Mouse (Mus musculus): ENCODE data around the gene Cmklr1.

Gene Cmklr1

GRCm38 (mm10) chr5:113652215-113652614, 2.0 kb upstream of the Cmklr1 start:
- DNase-seq (ENCODE audit: low read depth, low spot score): no peak

- peak; percentile 43 for DNase-seq (ENCODE audit: low read depth, low spot score)
These were observed 1.5 kb downstream of the Cmklr1 start for GRCm38 (mm10) chr5:113648647-113649211.

- peak; percentile 36 for DNase-seq (ENCODE audit: low read depth, low spot score)
These were observed 3.1 kb downstream of the Cmklr1 start for GRCm38 (mm10) chr5:113647141-113647540.

GRCm38 (mm10) chr5:113644520-113644919, 5.7 kb downstream of the Cmklr1 start:
- DNase-seq (ENCODE audit: low read depth, low spot score): peak; percentile 50

- no peak for DNase-seq (ENCODE audit: low read depth, low spot score)
These were observed 6.9 kb downstream of the Cmklr1 start for GRCm38 (mm10) chr5:113643107-113643848.

- no peak for DNase-seq (ENCODE audit: low read depth, low spot score)
These were observed 9.2 kb downstream of the Cmklr1 start for GRCm38 (mm10) chr5:113641066-113641465.

GRCm38 (mm10) chr5:113639126-113639525, 11.1 kb downstream of the Cmklr1 start:
- no peak for DNase-seq (ENCODE audit: low read depth, low spot score)

DNA sequence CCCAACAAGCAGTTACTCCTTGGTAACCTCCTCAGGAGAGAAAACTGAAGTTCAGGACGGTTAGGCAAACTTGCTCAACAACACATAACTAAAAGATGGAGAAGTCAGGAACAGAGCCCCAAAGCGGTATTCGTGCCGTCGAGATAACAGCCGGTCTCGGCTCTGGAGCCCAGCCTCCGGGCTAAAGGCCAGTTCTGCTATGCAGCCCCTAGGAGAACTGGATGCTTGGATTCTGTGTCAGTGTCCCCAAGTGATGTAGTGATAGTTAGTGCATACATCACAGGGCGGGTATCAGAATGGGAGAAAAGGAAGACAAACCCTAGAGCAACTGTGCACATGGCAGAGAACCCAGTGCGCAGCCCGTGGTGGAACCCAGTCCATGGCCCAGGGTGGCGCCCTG, 12.2 kb downstream of the Cmklr1 start:
- no peak for DNase-seq (ENCODE audit: low read depth, low spot score)

DNA sequence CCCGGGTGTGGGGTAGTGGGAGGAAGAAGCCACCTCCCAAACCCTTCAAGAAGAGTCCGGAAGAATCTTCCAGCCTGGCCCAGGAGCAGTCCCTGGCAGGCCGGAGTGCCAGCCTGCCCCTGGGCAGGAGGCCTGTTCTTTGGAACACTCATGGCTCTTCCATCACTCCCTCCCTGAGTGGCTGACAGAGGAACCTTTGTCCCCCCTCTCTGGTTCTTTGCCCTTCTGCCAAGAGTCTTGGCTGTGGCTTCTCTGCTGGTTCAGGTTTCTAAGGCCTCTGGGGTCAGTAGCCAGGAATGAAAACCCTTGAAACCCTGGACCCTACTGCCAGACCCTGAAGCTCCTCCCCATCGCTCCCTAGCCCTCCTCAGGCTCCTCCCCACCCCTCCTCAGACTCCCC, 12.6 kb downstream of the Cmklr1 start:
- DNase-seq (ENCODE audit: low read depth, low spot score): no peak

DNA sequence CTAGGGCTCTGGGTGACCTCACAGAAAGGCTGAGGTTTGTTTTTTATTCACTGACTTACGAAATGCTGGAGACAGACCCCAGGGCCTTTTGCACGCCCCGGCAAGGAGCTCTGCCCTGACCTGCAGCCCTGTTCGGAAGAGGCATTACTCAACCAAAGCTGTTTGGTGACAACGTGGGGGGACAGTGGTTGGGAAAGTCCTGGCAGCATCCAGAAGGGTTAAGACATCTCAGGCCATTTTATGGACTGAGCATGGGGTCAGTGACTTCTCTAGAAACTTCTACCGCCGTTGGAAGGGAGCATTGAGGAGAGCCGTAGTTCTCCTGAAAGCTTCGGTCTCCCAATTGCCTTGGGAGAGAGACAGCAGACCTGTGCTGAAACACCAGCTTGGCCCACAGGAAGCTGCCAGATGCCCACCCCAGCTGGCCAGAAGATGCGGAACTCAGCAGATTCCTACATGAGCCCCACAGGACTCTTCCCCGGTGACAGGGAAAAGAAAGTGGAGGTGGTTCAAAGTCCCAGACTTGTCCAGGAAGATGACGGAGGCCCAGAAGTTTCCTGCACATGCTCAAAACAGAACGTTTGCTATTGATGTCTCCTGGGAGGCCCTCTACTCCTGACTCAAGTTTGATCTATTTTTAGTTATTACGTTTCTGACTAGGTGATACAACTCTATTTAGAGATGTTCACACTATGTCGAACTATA, 14.2 kb downstream of the Cmklr1 start:
- no peak for DNase-seq (ENCODE audit: low read depth, low spot score)

DNA sequence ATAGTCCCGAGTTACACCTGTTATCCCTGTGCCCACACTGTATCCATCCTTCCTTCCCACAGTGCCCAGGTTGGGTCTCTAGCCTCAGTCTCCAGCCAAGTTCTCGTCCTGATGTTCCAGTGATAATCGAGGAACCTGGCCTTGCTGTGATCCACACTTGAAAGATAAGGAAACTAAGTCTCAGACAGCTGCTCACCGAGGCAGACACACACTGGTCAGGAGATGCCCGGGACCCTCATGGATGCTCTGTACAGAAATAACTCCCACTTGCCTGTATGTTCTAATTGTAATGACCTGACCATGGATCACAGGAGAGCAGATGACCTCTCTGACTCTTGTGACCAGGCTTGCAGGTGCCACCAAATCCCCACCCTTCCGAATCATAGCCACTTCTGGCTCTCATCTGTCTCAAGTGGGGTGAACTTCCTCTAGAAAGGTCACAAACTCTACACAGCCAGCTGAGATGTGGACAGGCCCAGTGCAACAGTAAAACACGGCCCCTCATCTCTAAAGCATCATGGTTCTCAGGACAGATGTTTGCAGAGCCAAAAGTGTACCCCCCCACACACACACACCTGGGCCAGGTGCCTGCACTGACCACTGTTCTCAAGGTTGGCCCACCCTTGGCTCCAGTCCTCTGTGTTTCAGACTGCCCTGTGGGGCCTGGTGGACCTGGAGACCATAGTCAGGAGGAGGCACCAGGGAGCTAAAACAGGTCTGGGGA, 15.2 kb downstream of the Cmklr1 start:
- DNase-seq (ENCODE audit: low read depth, low spot score): no peak

- DNase-seq (ENCODE audit: low read depth, low spot score): peak; percentile 77
These were observed 16.1 kb downstream of the Cmklr1 start for GRCm38 (mm10) chr5:113634024-113634651.

GRCm38 (mm10) chr5:113633037-113633714, 17.1 kb downstream of the Cmklr1 start:
- DNase-seq (ENCODE audit: low read depth, low spot score): no peak

DNA sequence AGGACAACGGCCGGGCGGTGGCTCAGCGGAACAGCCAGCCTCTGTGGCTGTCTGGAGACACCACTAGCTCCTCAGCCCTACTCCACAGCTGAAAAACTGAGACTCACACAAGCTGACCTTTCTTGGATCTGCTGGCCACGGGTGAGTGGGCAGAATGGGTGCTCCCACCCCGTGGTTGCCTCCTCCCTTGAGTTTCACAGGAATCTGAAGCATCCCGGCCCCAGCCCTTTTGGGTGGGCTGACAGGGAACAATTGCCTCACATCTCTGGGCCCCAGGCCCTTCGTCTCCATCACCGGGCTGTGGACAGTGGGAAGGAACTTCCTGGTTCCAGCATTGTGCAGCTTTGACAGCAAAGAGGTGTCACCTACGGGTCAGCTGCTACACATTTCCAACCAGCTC, 20.1 kb downstream of the Cmklr1 start:
- no peak for DNase-seq (ENCODE audit: low read depth, low spot score)

GRCm38 (mm10) chr5:113629248-113629647, 21.0 kb downstream of the Cmklr1 start:
- no peak for DNase-seq (ENCODE audit: low read depth, low spot score)

DNA sequence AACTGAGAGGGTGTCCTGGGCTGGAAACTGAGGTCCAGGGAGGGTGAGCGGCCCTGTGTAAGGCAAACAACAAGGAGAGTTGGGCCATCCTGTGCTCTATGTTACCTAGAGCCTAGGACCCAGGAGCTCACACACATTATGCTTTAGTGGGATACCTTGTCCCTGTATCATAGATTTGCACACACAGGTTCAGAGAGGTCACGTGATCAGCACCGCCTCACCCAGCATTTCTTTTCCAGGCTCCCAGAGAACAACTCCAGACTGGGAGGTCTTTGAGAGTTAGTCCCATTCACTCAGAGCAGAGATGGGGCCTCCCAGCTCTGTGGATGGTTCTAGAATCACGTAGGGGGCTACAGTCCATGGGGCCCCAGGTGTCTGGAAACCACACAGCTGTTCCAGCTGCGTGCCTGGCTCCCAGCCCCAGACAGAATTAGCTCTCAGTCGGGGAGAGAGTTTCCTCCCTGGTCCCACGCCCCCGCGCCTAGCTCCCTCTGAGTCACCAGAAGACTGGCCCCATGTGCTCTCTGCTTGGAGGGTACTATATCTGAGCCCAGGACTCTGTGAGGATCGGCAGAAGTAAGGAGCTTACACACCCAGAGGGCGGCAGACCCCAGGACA, 22.3 kb downstream of the Cmklr1 start:
- DNase-seq (ENCODE audit: low read depth, low spot score): no peak

DNA sequence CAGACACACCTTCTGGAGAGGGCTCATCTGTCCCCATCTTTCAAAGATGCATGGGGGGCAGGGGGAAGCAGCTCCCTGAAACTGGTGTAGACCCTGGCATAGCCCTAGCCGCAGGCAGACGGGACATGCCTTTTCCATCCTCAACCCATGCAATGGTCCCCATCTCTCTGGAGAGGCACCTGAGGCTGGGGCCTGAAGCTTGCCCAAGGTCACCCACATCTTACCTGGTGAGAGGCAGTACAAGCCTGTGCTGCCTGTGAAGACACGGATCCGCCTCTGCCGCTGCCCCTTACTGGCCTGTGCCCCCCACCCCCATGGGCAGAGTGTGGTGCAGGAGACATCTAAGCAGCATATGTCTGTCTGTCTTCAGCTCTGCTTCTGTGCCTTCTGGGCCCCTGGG, 23.2 kb downstream of the Cmklr1 start:
- no peak for DNase-seq (ENCODE audit: low read depth, low spot score)

GRCm38 (mm10) chr5:113626352-113626751, 23.9 kb downstream of the Cmklr1 start:
- no peak for DNase-seq (ENCODE audit: low read depth, low spot score)

- DNase-seq (ENCODE audit: low read depth, low spot score): no peak
These were observed 25.2 kb downstream of the Cmklr1 start for GRCm38 (mm10) chr5:113625068-113625467.

DNA sequence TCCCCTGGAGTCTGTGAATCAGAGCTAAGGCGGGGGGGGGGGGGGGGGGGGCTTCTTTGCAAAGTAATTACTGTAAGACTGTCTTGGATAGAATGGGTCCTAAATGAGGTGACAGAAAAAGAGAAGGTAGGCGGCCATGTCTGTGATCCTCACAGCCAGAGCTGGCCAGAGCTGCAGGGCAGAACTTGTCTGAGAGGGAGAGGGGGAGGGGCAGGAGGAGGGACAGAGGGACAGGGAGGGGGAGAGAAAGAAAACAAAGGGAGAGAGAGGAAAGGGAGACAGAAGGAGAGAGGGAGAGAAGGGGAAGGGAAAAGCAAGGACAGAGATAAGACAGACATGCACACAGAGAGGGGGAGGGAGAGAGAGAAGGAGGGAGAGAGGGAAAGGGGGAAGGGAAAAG, 27.2 kb downstream of the Cmklr1 start:
- no peak for DNase-seq (ENCODE audit: low read depth, low spot score)

GRCm38 (mm10) chr5:113620999-113621398, 29.2 kb downstream of the Cmklr1 start:
- DNase-seq (ENCODE audit: low read depth, low spot score): no peak

Measured in skeletal muscle tissue, adult 2 months (tissue).